Mouse (Mus musculus) ES-Bruce4 (cell line): Measurements from ENCODE around the gene Rad51.

Source experiments
- CTCF ChIP-seq: IDR thresholded peaks from one replicate; pipeline ENCODE4 v1.8.1; 2011; ENCODE audit warnings: low read depth, low read length
- POLR2A ChIP-seq: IDR thresholded peaks from one replicate; pipeline ENCODE4 v1.8.1; 2011; ENCODE audit warnings: low read length; ENCODE audit not compliant: insufficient read depth

DNA sequence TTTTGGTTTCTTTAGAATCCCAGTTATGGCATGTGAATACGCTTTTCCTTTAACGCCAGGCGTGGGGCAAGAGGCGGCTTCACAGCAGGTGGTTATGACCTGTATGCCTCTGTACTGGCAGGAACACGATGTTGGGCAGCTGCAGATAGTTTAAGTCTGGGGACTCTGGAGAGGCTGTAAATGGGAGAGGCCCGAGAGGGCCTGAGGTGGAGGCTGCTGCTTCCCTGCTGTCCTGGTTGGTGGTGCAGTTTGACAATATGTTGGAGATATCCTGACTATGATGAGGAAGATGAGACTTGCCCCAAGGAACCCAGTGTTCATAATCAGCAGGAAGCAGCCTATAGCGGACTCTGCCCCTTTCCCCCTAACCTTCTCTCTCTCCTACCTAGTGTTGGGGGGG lies 70.3 kb downstream of the Rad51 start:
- TF ChIP-seq POLR2A (no peak), CTCF (no peak)
